Comparison of ENCODE assay signal across 8 mouse cellular contexts in the genomic region with DNA sequence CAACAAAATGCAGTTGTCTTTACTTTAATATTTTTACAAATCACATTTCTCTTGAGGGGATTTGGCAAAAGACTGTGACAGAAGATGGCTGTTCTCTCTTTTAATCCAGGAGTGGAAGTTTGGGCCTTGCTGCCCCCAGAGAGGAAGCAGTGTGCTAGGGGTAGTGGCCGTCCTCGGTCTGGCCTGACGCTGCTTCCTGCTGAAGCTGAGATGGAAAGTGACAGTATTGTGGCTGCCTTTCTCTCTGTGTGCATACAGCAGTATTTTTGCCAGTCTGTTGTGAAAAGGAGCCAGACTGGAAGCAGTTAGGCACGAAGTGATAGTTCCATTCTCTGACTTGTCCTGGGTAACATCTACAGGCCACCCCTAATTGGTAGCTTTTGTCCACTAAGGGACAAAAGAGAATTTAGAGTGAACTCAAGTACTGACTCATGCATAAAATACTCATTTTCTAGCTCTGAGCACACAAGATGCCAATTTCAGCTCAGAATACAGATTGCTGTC. TPM values are rescaled to one million over a fixed set of nuclear protein-coding genes. Genes with fewer than 3 reads are reported as not detected.
DNase-seq lines count a peak whose midpoint lies in the region; ATAC-seq and TF ChIP-seq lines count a peak whose summit lies in the region.

No protein-coding gene starts in this region.

- TF ChIP-seq CTCF in heart, postnatal 0 days (IDR thresholded peaks at IDR 0.05; ENCODE audit: low read depth), result no peak

- DNase-seq in kidney, postnatal 10 days, result peak; percentile 40
- peak; percentile 52 to 54 for DNase-seq in B cell, adult 2 months
- DNase-seq in heart, postnatal 0 days (ENCODE audit: low spot score), result no peak
- DNase-seq in urinary bladder, postnatal 4 days (ENCODE audit: low spot score in 2 of 2), result no peak
- DNase-seq in urinary bladder, postnatal 25 days (ENCODE audit: low spot score), result no peak

- H3K4me3 ChIP-seq in forebrain, embryonic 15.5 days, result no peak overlapping the region
- H3K4me3 ChIP-seq in forebrain, embryonic 12.5 days (replicated peaks), result no peak overlapping the region
- no peak overlapping the region for H3K4me3 ChIP-seq in kidney, embryonic 16.5 days (ENCODE audit: low read length)
- H3K4me3 ChIP-seq in heart, postnatal 0 days (ENCODE audit: low read depth, low read length), result no peak overlapping the region

- H3K4me2 ChIP-seq in forebrain, embryonic 15.5 days (replicated peaks), result no peak overlapping the region
- H3K4me2 ChIP-seq in forebrain, embryonic 12.5 days, result no peak overlapping the region
- no peak overlapping the region for H3K4me2 ChIP-seq in kidney, embryonic 16.5 days (replicated peaks; ENCODE audit: low read depth, low read length)
- H3K4me2 ChIP-seq in heart, postnatal 0 days (ENCODE audit: low read depth, low read length), result peak overlapping the region; percentile 14; the same call in 1 of the 2 replicates

- peak overlapping the region; percentile 20; the same call in 1 of the 2 replicates for H3K27ac ChIP-seq in forebrain, embryonic 15.5 days (replicated peaks)
- H3K27ac ChIP-seq in forebrain, embryonic 12.5 days, result no peak overlapping the region
- no peak overlapping the region; the same call in 1 of the 2 replicates for H3K27ac ChIP-seq in kidney, embryonic 16.5 days (ENCODE audit: low read length)
- peak overlapping the region; percentile 98 for H3K27ac ChIP-seq in heart, postnatal 0 days (ENCODE audit: low read depth)

- no peaks in the 10 kb centered on the region for H3K27me3 ChIP-seq in forebrain, embryonic 15.5 days
- no peaks in the 10 kb centered on the region for H3K27me3 ChIP-seq in forebrain, embryonic 12.5 days
- no peaks in the 10 kb centered on the region for H3K27me3 ChIP-seq in kidney, embryonic 16.5 days (ENCODE audit: insufficient read depth, low read length)
- H3K27me3 ChIP-seq in heart, postnatal 0 days (ENCODE audit: control insufficient read depth, insufficient read depth, low read length), result no peaks in the 10 kb centered on the region

- H3K9me3 ChIP-seq in forebrain, embryonic 15.5 days, result no peaks in the 10 kb centered on the region
- H3K9me3 ChIP-seq in forebrain, embryonic 12.5 days, result no peaks in the 10 kb centered on the region
- no peaks in the 10 kb centered on the region for H3K9me3 ChIP-seq in kidney, embryonic 16.5 days (ENCODE audit: low read length)
- H3K9me3 ChIP-seq in heart, postnatal 0 days (replicated peaks; ENCODE audit: control insufficient read depth, low read length), result no peaks in the 10 kb centered on the region

- TF ChIP-seq EP300 in heart, postnatal 0 days (IDR thresholded peaks at IDR 0.05; ENCODE audit: low read depth), result no peak

- peaks cover 2% of the 10 kb centered on the region; the same call in 1 of the 2 replicates for H3K4me1 ChIP-seq in forebrain, embryonic 15.5 days
- no peaks in the 10 kb centered on the region for H3K4me1 ChIP-seq in forebrain, embryonic 12.5 days
- H3K4me1 ChIP-seq in kidney, embryonic 16.5 days (ENCODE audit: insufficient read depth, low read length), result no peaks in the 10 kb centered on the region
- H3K4me1 ChIP-seq in heart, postnatal 0 days (ENCODE audit: control insufficient read depth, insufficient read depth), result peaks cover 7% of the 10 kb centered on the region; the same call in 1 of the 2 replicates

- peaks cover 65% of the 10 kb centered on the region for H3K36me3 ChIP-seq in forebrain, embryonic 15.5 days
- peaks cover 72% of the 10 kb centered on the region for H3K36me3 ChIP-seq in forebrain, embryonic 12.5 days (replicated peaks)
- H3K36me3 ChIP-seq in kidney, embryonic 16.5 days (ENCODE audit: insufficient read depth, low read length), result peaks cover 22% of the 10 kb centered on the region; the same call in 1 of the 2 replicates
- H3K36me3 ChIP-seq in heart, postnatal 0 days (replicated peaks; ENCODE audit: control insufficient read depth, insufficient read depth, low read length), result peaks cover 42% of the 10 kb centered on the region

- ATAC-seq in forebrain, embryonic 15.5 days (replicated peaks), result no peak; the same call in 1 of the 2 replicates
- no peak for ATAC-seq in forebrain, embryonic 12.5 days (ENCODE audit: low FRiP score)
- no peak for ATAC-seq in kidney, embryonic 16.5 days (ENCODE audit: low FRiP score, low TSS enrichment)
- ATAC-seq in heart, postnatal 0 days (ENCODE audit: insufficient read depth, low read depth), result peak; percentile 54

- WGBS in forebrain, embryonic 15.5 days, result 50% methylated on average over 4 of the region's 4 CpGs
- WGBS in forebrain, embryonic 12.5 days, result 66% methylated on average over 4 of the region's 4 CpGs
- 75% methylated on average over 4 of the region's 4 CpGs for WGBS in kidney, embryonic 16.5 days
- WGBS in heart, postnatal 0 days, result 35% methylated on average over 4 of the region's 4 CpGs

- H3K9ac ChIP-seq in forebrain, embryonic 15.5 days (replicated peaks), result no peak overlapping the region
- no peak overlapping the region for H3K9ac ChIP-seq in forebrain, embryonic 12.5 days
- H3K9ac ChIP-seq in kidney, embryonic 16.5 days (replicated peaks; ENCODE audit: low read length), result no peak overlapping the region
- H3K9ac ChIP-seq in heart, postnatal 0 days (replicated peaks; ENCODE audit: low read depth, low read length), result peak overlapping the region; percentile 42; the same call in 1 of the 2 replicates

RNA-seq across cellular contexts. Expression of gene Tdp1, which starts 18.6 kb away (rescaled TPM):
- 70.1 and 72.0 TPM in 2 replicates for polyA plus RNA-seq in forebrain, embryonic 15.5 days (2015; fragmentation: Nextera tagmentation; extraction: Ambion mirVana)
- polyA plus RNA-seq in forebrain, embryonic 12.5 days (2016; fragmentation: Nextera tagmentation; extraction: Ambion mirVana), result 84.9 and 88.4 TPM in 2 replicates
- 61.7 and 66.4 TPM in 2 replicates for polyA plus RNA-seq in kidney, embryonic 16.5 days (2015; fragmentation: Nextera tagmentation; extraction: Ambion mirVana)
- 5.2 and 8.8 TPM in 2 replicates for total RNA-seq in heart, postnatal 0 days (2014; rRNA removed; ENCODE audit: low replicate concordance)
- 13.7 and 14.9 TPM in 2 replicates for polyA plus RNA-seq in heart, postnatal 0 days (2015; fragmentation: Nextera tagmentation; extraction: Ambion mirVana)

RNA-seq across cellular contexts. Expression of gene Efcab11, which starts 18.7 kb away (rescaled TPM):
- polyA plus RNA-seq in forebrain, embryonic 15.5 days (2015; fragmentation: Nextera tagmentation; extraction: Ambion mirVana), result 9.8 and 9.9 TPM in 2 replicates
- 21.7 and 25.2 TPM in 2 replicates for polyA plus RNA-seq in forebrain, embryonic 12.5 days (2016; fragmentation: Nextera tagmentation; extraction: Ambion mirVana)
- polyA plus RNA-seq in kidney, embryonic 16.5 days (2015; fragmentation: Nextera tagmentation; extraction: Ambion mirVana), result 12.5 TPM in 2 replicates
- total RNA-seq in heart, postnatal 0 days (2014; rRNA removed; ENCODE audit: low replicate concordance), result 2.2 and 13.1 TPM in 2 replicates
- 4.0 and 4.2 TPM in 2 replicates for polyA plus RNA-seq in heart, postnatal 0 days (2015; fragmentation: Nextera tagmentation; extraction: Ambion mirVana)

Comparison
In these comparisons a context has a peak if more than half of its experiments do, and no peak if none do; other contexts are left out.
1. H3K27ac ChIP-seq: peak in forebrain, embryonic 15.5 days (single experiment) and heart, postnatal 0 days (single experiment); none in forebrain, embryonic 12.5 days (single experiment) and kidney, embryonic 16.5 days (single experiment).
2. DNase-seq: peak in kidney, postnatal 10 days (single experiment) and B cell, adult 2 months (2 of 2); none in heart, postnatal 0 days (single experiment), urinary bladder, postnatal 4 days (0 of 2) and urinary bladder, postnatal 25 days (single experiment).